Mouse (Mus musculus) testis, adult 2 months (tissue): ENCODE measurements around the gene Ctr9.

Source experiments
- CTCF ChIP-seq: fragments of 200-500 bp; IDR thresholded peaks from 2 replicates; pipeline ENCODE4 v1.5.1; 2012; ENCODE audit warnings: low read depth, mild to moderate bottlenecking, inconsistent platforms, low read length, moderate library complexity; ENCODE audit not compliant: control insufficient read depth, insufficient read depth, insufficient replicate concordance
- POLR2A ChIP-seq: fragments of 200-500 bp; IDR thresholded peaks from 2 replicates; pipeline ENCODE4 v1.6.1; 2012; ENCODE audit warnings: low read depth, mild to moderate bottlenecking, inconsistent platforms, low read length, moderate library complexity; ENCODE audit not compliant: control insufficient read depth

DNA sequence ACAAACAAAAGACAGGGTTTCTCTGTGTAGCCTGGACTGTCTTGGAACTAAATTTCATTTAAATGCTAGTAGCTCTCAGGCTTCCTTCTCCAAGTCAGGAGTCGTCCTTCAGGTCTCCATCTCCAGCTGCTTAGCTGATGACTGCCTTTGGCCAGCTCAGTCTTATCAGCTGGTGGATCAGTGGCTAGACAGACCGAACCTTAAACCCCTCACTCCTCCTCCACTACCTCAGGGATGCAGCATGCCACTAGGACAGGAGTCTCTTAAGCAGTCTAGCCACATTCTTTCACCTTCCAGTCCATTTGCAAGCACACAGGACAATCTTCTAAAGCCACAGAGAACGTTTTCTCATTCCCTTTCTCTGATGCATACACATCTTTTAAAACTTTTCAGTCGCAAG lies 3.8 kb upstream of the Ctr9 start:
- TF ChIP-seq CTCF (no peak), POLR2A (no peak)
